Mouse (Mus musculus): Measurements from ENCODE around the gene Treh. TPM values are rescaled to one million over a fixed set of nuclear protein-coding genes. Genes with fewer than 3 reads are reported as not detected.

Gene Treh
- polyA plus RNA-seq, 2 experiments, result not detected

DNA sequence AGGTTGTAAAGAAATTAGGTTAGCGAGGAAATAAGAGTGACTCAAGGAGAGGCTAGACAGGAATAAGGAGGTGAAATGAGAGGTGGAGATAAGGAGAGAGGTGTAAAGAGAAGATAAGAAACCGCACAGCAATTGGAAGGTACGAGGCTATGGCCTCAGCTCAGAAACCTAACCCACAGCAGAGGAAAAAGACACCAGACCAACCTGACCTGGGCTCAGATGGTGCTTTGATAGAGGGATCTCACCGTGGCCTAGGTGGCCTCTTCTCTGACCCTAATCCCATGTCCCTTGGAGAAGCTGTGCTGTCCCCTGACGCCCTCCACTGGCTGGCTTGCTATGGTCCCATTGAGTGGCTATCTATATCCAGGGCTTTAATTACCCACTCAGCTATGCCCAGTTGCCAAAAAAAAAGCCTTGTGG lies 59.1 kb downstream of the Treh start:
- Histone ChIP-seq H3K27ac (replicated peaks; ENCODE audit: low read depth, low read length) (no peak overlapping the region), H3K9me3 (ENCODE audit: control insufficient read depth, low read length) (no peaks in the 10 kb centered on the region), H3K4me2 (replicated peaks; ENCODE audit: low read depth, low read length, severe bottlenecking) (peak overlapping the region; percentile 95), H3K36me3 (ENCODE audit: control insufficient read depth, insufficient read depth, low read length) (no peaks in the 10 kb centered on the region), H3K4me3 (replicated peaks; ENCODE audit: low read length) (no peak overlapping the region), H3K27me3 (ENCODE audit: control insufficient read depth, insufficient read depth, low read length) (no peaks in the 10 kb centered on the region), H3K4me1 (ENCODE audit: control insufficient read depth, insufficient read depth, low read length) (peaks cover 22% of the 10 kb centered on the region), H3K9ac (ENCODE audit: low read depth, low read length, severe bottlenecking) (no peak overlapping the region)
- no peak for TF ChIP-seq POLR2A (IDR thresholded peaks at IDR 0.05; ENCODE audit: borderline replicate concordance, extremely low read depth, insufficient read depth, insufficient read length)
- WGBS, result 71% methylated on average over 5 of the region's 5 CpGs
- ATAC-seq (ENCODE audit: low FRiP score, low read depth) (no peak), DNase-seq (ENCODE audit: low spot score) (no peak)

DNA sequence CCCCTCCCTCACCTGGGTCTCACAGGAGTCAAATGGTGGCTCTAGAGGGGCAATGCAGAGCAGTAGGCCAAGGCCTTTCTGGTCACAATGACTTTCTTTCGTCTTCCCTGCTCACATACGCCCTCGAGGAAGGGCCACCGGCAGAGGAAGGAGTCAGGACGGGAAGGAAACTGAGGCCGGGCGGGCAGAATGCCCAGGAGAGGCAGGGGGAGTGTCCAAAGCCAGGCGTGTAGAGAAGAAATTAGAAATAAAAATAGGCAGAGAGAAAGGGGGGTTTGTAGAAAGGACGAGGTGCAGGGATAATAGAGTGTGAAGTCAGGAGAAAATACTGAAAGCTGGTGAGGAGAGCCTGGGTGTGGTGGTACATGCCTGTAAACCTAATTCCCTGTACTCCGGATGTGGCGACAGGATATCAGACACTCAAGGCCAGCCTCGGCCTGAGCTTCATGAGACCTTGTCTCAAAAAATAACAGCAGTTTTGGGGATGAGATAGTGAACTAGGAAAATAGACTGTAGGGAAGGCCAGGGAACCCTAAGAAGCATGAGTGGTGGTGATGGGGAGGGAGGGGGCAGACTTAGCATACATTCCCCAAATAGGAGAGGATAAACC lies 60.0 kb downstream of the Treh start:
- peak overlapping the region; percentile 69 for H3K4me3 ChIP-seq (replicated peaks; ENCODE audit: low read length)
- H3K4me1 ChIP-seq (ENCODE audit: control insufficient read depth, insufficient read depth, low read length), result peaks cover 28% of the 10 kb centered on the region
- H3K27me3 ChIP-seq (ENCODE audit: control insufficient read depth, insufficient read depth, low read length), result no peaks in the 10 kb centered on the region
- TF ChIP-seq POLR2A (IDR thresholded peaks at IDR 0.05; ENCODE audit: borderline replicate concordance, extremely low read depth, insufficient read depth, insufficient read length), result no peak
- H3K4me2 ChIP-seq (replicated peaks; ENCODE audit: low read depth, low read length, severe bottlenecking), result peak overlapping the region; percentile 95
- WGBS, result 46% methylated on average over 12 of the region's 12 CpGs
- peak overlapping the region; percentile 86 for H3K27ac ChIP-seq (replicated peaks; ENCODE audit: low read depth, low read length)
- DNase-seq (ENCODE audit: low spot score) (no peak), ATAC-seq (ENCODE audit: low FRiP score, low read depth) (no peak)
- H3K9ac ChIP-seq (ENCODE audit: low read depth, low read length, severe bottlenecking), result peak overlapping the region; percentile 73
- no peaks in the 10 kb centered on the region for H3K9me3 ChIP-seq (ENCODE audit: control insufficient read depth, low read length)
- H3K36me3 ChIP-seq (ENCODE audit: control insufficient read depth, insufficient read depth, low read length), result no peaks in the 10 kb centered on the region

DNA sequence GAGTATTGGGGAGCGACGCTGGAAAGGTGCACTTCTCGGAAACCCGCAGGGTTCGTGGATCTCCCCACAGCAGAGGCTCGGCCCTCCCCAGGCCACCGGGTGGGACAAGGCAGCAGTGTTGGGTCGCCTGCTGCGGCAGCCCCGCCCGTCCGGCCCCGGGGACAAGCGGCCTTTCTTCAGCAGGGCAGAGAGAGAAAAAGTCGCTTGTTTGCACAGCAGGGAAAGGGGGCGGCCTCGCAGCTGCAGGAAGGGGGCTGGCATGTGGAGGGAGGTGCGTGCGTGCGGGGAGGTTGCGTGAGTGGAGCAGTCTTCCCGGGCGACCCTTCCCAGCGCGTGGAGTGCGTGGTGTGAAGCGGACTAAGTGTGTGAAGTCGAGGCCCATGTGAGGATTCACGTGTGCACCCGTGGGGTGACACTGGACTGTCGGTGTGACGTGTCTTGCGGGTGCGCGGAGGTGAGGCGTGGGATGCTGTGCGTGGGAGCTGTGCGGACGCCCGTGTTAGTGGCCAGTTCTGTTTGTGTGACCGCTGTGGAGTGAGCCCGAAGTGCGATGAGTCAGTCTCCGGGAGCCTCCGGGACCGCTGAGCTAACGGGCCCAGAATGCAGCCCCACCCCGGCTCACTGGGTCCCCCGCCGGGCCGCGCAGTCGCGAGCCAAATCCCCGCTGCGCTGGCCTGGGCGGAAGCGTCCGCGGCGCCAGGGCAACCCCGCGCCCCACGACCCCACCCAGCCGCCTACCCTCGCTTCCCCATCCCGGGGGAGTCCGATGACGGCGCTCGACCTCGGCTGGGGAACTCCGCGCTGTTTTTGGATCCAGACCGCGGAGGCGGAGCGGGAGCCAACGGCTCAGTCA lies 60.9 kb downstream of the Treh start:
- under 1% methylated on average over 71 of the region's 79 CpGs for WGBS
- H3K4me3 ChIP-seq (replicated peaks; ENCODE audit: low read length), result peak overlapping the region; percentile 69
- TF ChIP-seq POLR2A (IDR thresholded peaks at IDR 0.05; ENCODE audit: borderline replicate concordance, extremely low read depth, insufficient read depth, insufficient read length), result no peak
- peak overlapping the region; percentile 86 for H3K27ac ChIP-seq (replicated peaks; ENCODE audit: low read depth, low read length)
- H3K4me2 ChIP-seq (replicated peaks; ENCODE audit: low read depth, low read length, severe bottlenecking), result peak overlapping the region; percentile 95
- H3K36me3 ChIP-seq (ENCODE audit: control insufficient read depth, insufficient read depth, low read length), result no peaks in the 10 kb centered on the region
- peaks cover 28% of the 10 kb centered on the region for H3K4me1 ChIP-seq (ENCODE audit: control insufficient read depth, insufficient read depth, low read length)
- ATAC-seq (ENCODE audit: low FRiP score, low read depth) (peak; percentile 25; the same call in 1 of the 2 replicates), DNase-seq (ENCODE audit: low spot score) (peak; percentile 40)
- no peaks in the 10 kb centered on the region for H3K27me3 ChIP-seq (ENCODE audit: control insufficient read depth, insufficient read depth, low read length)
- H3K9me3 ChIP-seq (ENCODE audit: control insufficient read depth, low read length), result no peaks in the 10 kb centered on the region
- H3K9ac ChIP-seq (ENCODE audit: low read depth, low read length, severe bottlenecking), result peak overlapping the region; percentile 73

DNA sequence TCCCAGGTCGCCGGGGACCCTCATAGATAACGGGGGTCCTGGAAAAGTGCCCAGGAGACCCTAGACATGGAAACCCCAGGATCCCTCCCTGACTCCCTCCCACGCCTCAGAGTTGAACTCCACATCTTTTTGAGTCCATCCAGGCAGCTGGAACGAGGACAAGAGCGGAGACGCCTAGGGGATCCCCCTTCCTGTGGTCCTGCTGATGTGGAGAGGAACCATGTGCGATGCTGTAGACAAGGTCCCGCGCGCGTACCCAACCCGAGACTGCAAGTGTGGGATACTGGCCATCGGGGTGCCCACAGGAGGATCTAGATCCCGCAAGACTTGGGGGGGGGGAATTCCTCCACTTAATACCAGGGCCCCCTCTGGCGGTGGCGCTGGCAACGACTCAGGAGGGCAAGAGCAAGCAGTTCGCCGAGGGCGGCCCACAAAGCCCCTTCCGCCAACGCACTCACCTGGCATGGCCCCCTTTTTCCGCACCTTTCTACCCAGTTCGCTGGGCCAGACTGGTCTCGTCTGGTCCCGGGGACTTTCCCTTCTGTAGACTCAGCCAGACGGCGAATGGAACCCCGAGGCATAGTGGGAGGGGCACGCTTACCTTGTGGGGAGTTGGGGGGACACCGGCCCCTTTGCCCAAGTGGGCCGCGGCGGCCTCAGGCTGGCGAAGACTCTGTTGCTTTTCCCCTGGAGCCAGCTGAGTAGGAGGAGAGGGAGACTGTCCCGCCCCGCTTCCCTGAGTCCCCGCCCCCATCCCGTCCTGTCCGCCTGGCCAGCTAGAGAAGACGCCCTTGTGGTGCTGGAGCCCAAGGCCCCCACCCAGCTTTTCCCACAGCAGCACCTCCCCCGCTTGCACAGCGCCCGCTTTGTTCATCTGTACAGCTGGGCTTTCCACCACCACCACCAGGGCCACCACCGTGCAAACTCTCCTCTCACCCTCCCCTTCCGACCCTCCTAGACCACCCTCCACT lies 61.8 kb downstream of the Treh start, which contains the start of gene Phldb1:
Phldb1 (minus strand) TSS at position 675 of the 971 bp plus-strand sequence.
- Histone ChIP-seq H3K27ac (replicated peaks; ENCODE audit: low read depth, low read length) (peak within 1 kb of the TSS; percentile 86), H3K36me3 (ENCODE audit: control insufficient read depth, insufficient read depth, low read length) (no peaks in the 10 kb centered on the region), H3K4me1 (ENCODE audit: control insufficient read depth, insufficient read depth, low read length) (peaks cover 28% of the 10 kb centered on the region), H3K4me2 (replicated peaks; ENCODE audit: low read depth, low read length, severe bottlenecking) (peak within 1 kb of the TSS; percentile 95), H3K27me3 (ENCODE audit: control insufficient read depth, insufficient read depth, low read length) (no peaks in the 10 kb centered on the region), H3K4me3 (replicated peaks; ENCODE audit: low read length) (peak within 1 kb of the TSS; percentile 69), H3K9me3 (ENCODE audit: control insufficient read depth, low read length) (no peaks in the 10 kb centered on the region), H3K9ac (ENCODE audit: low read depth, low read length, severe bottlenecking) (peak within 1 kb of the TSS; percentile 73)
- DNase-seq (ENCODE audit: low spot score), result peak; percentile 83
- ATAC-seq (ENCODE audit: low FRiP score, low read depth), result peak; percentile 69
- WGBS, result under 1% methylated on average over 40 of the region's 47 CpGs
- peak; percentile 51; the same call in 1 of the 2 replicates for TF ChIP-seq POLR2A (IDR thresholded peaks at IDR 0.05; ENCODE audit: borderline replicate concordance, extremely low read depth, insufficient read depth, insufficient read length)
